Mouse (Mus musculus): ENCODE measurements at regions not wholly inside any gene's neighbourhood (a gene's known extent, or its start where the extent isn't known, plus 50 kb on each side); places are given as distances from the start of the nearest gene placed in this dataset.
"Not testable (repeated sequence)": the region's sequence is repeated elsewhere in the genome, so short reads cannot be mapped to it uniquely, and the experiment has no call there.

DNA sequence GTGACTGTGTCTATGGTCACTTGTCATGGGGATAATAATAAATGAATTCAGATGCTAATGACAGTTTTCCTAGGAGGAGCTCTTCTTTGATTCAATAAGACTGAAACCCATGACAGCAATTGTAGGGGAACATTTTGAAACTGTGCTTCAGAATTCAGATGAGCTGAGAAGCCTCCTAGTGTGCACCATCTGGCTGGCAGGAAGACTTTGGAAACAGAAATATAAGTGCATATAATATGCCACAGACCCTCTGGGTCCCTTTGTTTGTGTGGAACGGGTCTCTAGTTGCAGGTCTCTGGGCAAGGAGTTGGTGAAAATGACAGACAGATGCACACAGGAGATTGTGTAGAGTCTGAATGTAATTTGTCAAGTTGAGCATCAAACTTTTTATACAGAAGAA, 1043.3 kb upstream of the Cntnap5a start:
- Histone ChIP-seq H3K4me1 (ENCODE audit: control insufficient read depth, insufficient read depth, low read length) (no peaks in the 10 kb centered on the region), H3K9me3 (ENCODE audit: control insufficient read depth, low read length) (no peaks in the 10 kb centered on the region), H3K27ac (replicated peaks; ENCODE audit: low read depth, low read length) (no peak overlapping the region), H3K36me3 (ENCODE audit: control insufficient read depth, insufficient read depth, low read length) (no peaks in the 10 kb centered on the region), H3K4me2 (ENCODE audit: low read depth, low read length) (no peak overlapping the region), H3K9ac (ENCODE audit: low read depth, low read length) (no peak overlapping the region), H3K27me3 (replicated peaks; ENCODE audit: control insufficient read depth, insufficient read depth, low read length) (no peaks in the 10 kb centered on the region), H3K4me3 (ENCODE audit: low read depth, low read length) (no peak overlapping the region)
- DNase-seq (ENCODE audit: low spot score): peak; percentile 1
- 68% methylated on average over 1 of the region's 1 CpGs for WGBS
- ATAC-seq (ENCODE audit: low read depth): no peak

DNA sequence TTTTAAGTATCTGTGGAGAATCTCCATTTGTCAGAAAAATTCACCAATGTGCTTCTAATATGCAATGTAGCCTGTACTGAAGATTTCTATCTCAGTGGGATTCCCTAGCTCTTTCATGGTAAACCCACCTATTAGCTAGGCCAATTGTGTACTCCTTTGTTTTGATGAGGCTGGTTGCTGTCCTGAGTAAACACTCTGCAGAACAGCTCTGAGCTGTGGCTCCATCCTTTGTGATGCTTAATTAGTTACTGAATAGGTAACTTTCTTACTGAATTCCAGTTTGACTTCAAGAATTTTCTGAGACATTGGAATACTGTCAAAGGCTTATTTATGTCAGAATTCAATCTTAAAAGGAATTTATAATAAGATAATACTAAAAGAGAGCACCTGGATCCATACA, 1042.7 kb upstream of the Cntnap5a start:
- not testable (repeated sequence) for H3K27ac ChIP-seq (replicated peaks; ENCODE audit: low read depth, low read length); H3K27me3 ChIP-seq (replicated peaks; ENCODE audit: control insufficient read depth, insufficient read depth, low read length); H3K36me3 ChIP-seq (ENCODE audit: control insufficient read depth, insufficient read depth, low read length); ATAC-seq (ENCODE audit: low read depth); H3K9me3 ChIP-seq (ENCODE audit: control insufficient read depth, low read length); H3K4me3 ChIP-seq (ENCODE audit: low read depth, low read length); DNase-seq (ENCODE audit: low spot score); H3K4me1 ChIP-seq (ENCODE audit: control insufficient read depth, insufficient read depth, low read length); H3K4me2 ChIP-seq (ENCODE audit: low read depth, low read length); H3K9ac ChIP-seq (ENCODE audit: low read depth, low read length)

DNA sequence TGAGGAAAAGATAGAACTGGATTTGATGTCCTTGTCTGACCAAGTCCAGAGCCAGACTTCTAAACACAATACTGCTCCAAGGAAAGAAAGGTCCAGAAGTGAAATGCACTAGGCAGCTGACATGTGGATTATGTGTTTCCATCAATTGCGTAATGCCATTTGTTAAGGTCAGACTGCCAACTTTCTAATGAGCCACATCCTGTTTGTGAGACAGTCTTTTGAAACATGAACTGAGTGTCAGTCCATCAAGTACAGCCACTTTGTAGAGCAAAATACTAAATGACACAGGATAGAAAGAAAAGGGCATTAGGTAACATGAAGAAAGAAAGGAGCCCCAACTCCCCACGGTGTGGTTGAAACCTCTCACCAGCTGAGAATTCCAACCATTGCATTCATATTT, 1010.6 kb upstream of the Cntnap5a start:
- 21% methylated on average over 2 of the region's 2 CpGs for WGBS
- peak; percentile 89 for ATAC-seq (ENCODE audit: low read depth)
- peak; percentile 73 for DNase-seq (ENCODE audit: low spot score)

DNA sequence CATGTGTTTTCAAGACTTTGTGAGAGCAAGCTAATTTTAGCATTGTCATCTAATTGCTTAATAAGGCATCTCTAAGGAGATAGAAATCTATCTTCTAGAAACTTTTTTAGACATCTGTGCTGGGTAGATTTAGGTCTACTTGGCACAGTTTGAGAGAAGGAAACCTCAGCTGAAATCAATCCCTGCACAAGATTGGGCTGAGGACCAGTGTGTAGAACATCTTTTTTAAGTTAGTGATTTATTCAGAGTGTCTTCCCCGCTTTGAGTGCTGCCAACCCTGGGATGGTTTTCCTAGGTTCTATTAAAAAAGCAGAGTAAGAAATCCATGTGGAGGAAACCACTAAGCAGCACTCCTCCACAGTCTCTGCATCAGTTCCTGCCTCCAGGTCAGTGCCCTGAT, 1003.3 kb upstream of the Cntnap5a start:
- H3K4me3 ChIP-seq (ENCODE audit: low read depth, low read length): no peak overlapping the region
- DNase-seq (ENCODE audit: low spot score) (peak; percentile 5), ATAC-seq (ENCODE audit: low read depth) (no peak)
- no peak overlapping the region for H3K27ac ChIP-seq (replicated peaks; ENCODE audit: low read depth, low read length)
- WGBS: 65% methylated on average over 1 of the region's 1 CpGs
- H3K9ac ChIP-seq (ENCODE audit: low read depth, low read length): no peak overlapping the region
- H3K9me3 ChIP-seq (ENCODE audit: control insufficient read depth, low read length): no peaks in the 10 kb centered on the region
- no peak overlapping the region for H3K4me2 ChIP-seq (ENCODE audit: low read depth, low read length)
- H3K36me3 ChIP-seq (ENCODE audit: control insufficient read depth, insufficient read depth, low read length): no peaks in the 10 kb centered on the region
- no peaks in the 10 kb centered on the region for H3K4me1 ChIP-seq (ENCODE audit: control insufficient read depth, insufficient read depth, low read length)
- no peaks in the 10 kb centered on the region for H3K27me3 ChIP-seq (replicated peaks; ENCODE audit: control insufficient read depth, insufficient read depth, low read length)

More for the DNA sequence above, 1010.6 kb upstream of the Cntnap5a start:
- H3K36me3 ChIP-seq (ENCODE audit: control insufficient read depth, insufficient read depth, low read length): no peaks in the 10 kb centered on the region
- no peak overlapping the region for H3K9ac ChIP-seq (ENCODE audit: low read depth, low read length)
- no peaks in the 10 kb centered on the region for H3K9me3 ChIP-seq (ENCODE audit: control insufficient read depth, low read length)
- no peaks in the 10 kb centered on the region for H3K4me1 ChIP-seq (ENCODE audit: control insufficient read depth, insufficient read depth, low read length)
- no peak overlapping the region for H3K4me2 ChIP-seq (ENCODE audit: low read depth, low read length)
- no peak overlapping the region for H3K27ac ChIP-seq (replicated peaks; ENCODE audit: low read depth, low read length)
- no peaks in the 10 kb centered on the region for H3K27me3 ChIP-seq (replicated peaks; ENCODE audit: control insufficient read depth, insufficient read depth, low read length)
- H3K4me3 ChIP-seq (ENCODE audit: low read depth, low read length): no peak overlapping the region

DNA sequence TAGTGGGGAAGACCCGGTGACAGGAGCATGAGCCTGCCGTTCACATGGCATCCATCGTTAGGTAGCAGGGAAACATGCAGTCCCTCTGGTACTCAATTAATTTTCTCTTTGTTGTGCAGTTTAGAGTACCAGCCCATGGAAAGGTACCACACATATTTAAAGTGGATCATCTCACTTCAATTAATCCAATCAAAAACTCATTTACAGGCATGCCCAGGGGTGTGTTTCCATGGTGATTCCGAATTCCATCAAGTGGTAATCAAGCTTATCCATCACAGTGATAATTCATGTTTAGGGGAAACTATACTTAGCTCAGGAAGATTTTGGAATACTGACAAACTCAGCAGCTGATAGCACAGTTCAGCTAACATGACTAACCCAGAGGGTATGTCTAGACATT, 963.4 kb upstream of the Cntnap5a start:
- Histone ChIP-seq H3K36me3 (ENCODE audit: control insufficient read depth, insufficient read depth, low read length) (no peaks in the 10 kb centered on the region), H3K4me1 (ENCODE audit: control insufficient read depth, insufficient read depth, low read length) (no peaks in the 10 kb centered on the region), H3K9me3 (ENCODE audit: control insufficient read depth, low read length) (no peaks in the 10 kb centered on the region), H3K27ac (replicated peaks; ENCODE audit: low read depth, low read length) (no peak overlapping the region), H3K4me3 (ENCODE audit: low read depth, low read length) (no peak overlapping the region), H3K9ac (ENCODE audit: low read depth, low read length) (no peak overlapping the region), H3K4me2 (ENCODE audit: low read depth, low read length) (no peak overlapping the region), H3K27me3 (replicated peaks; ENCODE audit: control insufficient read depth, insufficient read depth, low read length) (no peaks in the 10 kb centered on the region)
- ATAC-seq (ENCODE audit: low read depth) (no peak), DNase-seq (ENCODE audit: low spot score) (no peak)
- 86% methylated on average over 4 of the region's 4 CpGs for WGBS

DNA sequence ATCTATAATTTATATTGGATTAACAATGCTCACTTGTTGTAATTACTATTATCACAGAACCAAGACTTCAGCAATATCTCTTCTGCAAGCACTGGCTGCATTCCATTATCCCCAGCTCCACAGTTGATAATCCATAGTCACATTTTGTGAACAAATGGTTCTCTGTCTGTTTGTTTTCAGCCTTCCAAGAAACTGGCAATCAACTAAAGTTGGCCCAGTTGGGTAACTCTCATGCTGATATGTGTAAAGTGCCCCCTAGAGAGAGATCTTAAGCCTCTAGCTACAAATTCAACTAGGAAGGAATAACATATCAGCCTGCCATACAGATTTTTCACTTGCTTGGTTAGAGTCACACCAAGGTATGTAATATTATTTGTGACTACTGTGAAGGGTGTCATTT, 955.4 kb upstream of the Cntnap5a start:
- Histone ChIP-seq H3K9ac (ENCODE audit: low read depth, low read length) (no peak overlapping the region), H3K36me3 (ENCODE audit: control insufficient read depth, insufficient read depth, low read length) (no peaks in the 10 kb centered on the region), H3K4me2 (ENCODE audit: low read depth, low read length) (no peak overlapping the region), H3K27ac (replicated peaks; ENCODE audit: low read depth, low read length) (no peak overlapping the region), H3K27me3 (replicated peaks; ENCODE audit: control insufficient read depth, insufficient read depth, low read length) (no peaks in the 10 kb centered on the region), H3K9me3 (ENCODE audit: control insufficient read depth, low read length) (no peaks in the 10 kb centered on the region), H3K4me3 (ENCODE audit: low read depth, low read length) (no peak overlapping the region), H3K4me1 (ENCODE audit: control insufficient read depth, insufficient read depth, low read length) (no peaks in the 10 kb centered on the region)
- no peak for ATAC-seq (ENCODE audit: low read depth)
- no peak for DNase-seq (ENCODE audit: low spot score)

Data from embryonic facial prominence, embryonic 14.5 days (tissue).